Mouse (Mus musculus) small intestine, adult 2 months (tissue): ENCODE data around the gene Mettl27. TPM values are rescaled to one million over a fixed set of nuclear protein-coding genes. Genes with fewer than 3 reads are reported as not detected.

ENCODE experiments used
- H3K27ac ChIP-seq: fragments of 200-500 bp; 2 replicates; pipeline ENCODE4 v1.5.1; 2012; ENCODE audit warnings: low read depth, low read length, control low read depth, inconsistent platforms; ENCODE audit not compliant: insufficient read depth
- H3K27me3 ChIP-seq: fragments of 200-500 bp; 2 replicates; pipeline ENCODE4 v1.6.1; 2012; ENCODE audit warnings: mild to moderate bottlenecking, moderate library complexity, low read length, inconsistent platforms; ENCODE audit not compliant: control insufficient read depth, insufficient read depth
- H3K36me3 ChIP-seq: fragments of 200-500 bp; 2 replicates; pipeline ENCODE4 v1.6.1; 2012; ENCODE audit warnings: mild to moderate bottlenecking, low read length, control low read depth, inconsistent platforms; ENCODE audit not compliant: control insufficient read depth, insufficient read depth
- H3K4me1 ChIP-seq: fragments of 200-500 bp; 2 replicates; pipeline ENCODE4 v1.6.1; 2012; ENCODE audit warnings: low read length, inconsistent platforms, mixed read lengths; ENCODE audit not compliant: control insufficient read depth, insufficient read depth, insufficient read length
- H3K4me3 ChIP-seq: fragments of 200-500 bp; 2 replicates; pipeline ENCODE4 v1.5.1; 2012; ENCODE audit warnings: low read depth, mild to moderate bottlenecking, control low read depth, inconsistent platforms, low read length, moderate library complexity
- CTCF ChIP-seq: fragments of 200-500 bp; IDR thresholded peaks from 2 replicates; pipeline ENCODE4 v1.5.1; 2012; ENCODE audit warnings: low read depth, mild to moderate bottlenecking, control low read depth, inconsistent platforms, low read length, moderate library complexity, mixed read lengths; ENCODE audit not compliant: insufficient replicate concordance, insufficient read length; ENCODE audit errors: extremely low read depth
- POLR2A ChIP-seq: fragments of 200-500 bp; IDR thresholded peaks from 2 replicates; pipeline ENCODE4 v1.6.1; 2012; ENCODE audit warnings: low read depth, mild to moderate bottlenecking, control low read depth, inconsistent platforms, low read length, moderate library complexity
- WGBS: fragments of 180-500 bp; shearing (Covaris S2); methylation state at CpG from one replicate; pipeline ENCODE4 v1.1.7; 2018; 5-methylcytosine and 5-hydroxymethylcytosine counted together
- polyA plus RNA-seq: library from polyadenylated mRNA; depleted of rRNA; stranded (reverse); fragments of >200 nt; gene quantifications from 2 replicates; pipeline ENCODE4 v1.2.3, GENCODE M21; 2012; rRNA removed

Gene Mettl27
- polyA plus RNA-seq, 1 experiment = 21.4 TPM

GRCm38 (mm10) chr5:134985633-134986297 is 53.6 kb downstream of the Mettl27 start, which contains the start of gene Cldn3:
Cldn3 (plus strand) TSS chr5:134986214.
- peaks cover 4% of the 10 kb centered on the region; the same call in 1 of the 2 replicates for H3K27me3 ChIP-seq
- H3K4me3 ChIP-seq = peak within 1 kb of the TSS; percentile 70
- TF ChIP-seq CTCF = no peak
- TF ChIP-seq POLR2A = peak; percentile 98
- 3% methylated on average over 25 of the region's 25 CpGs for WGBS
- H3K27ac ChIP-seq = peak within 1 kb of the TSS; percentile 95
- H3K36me3 ChIP-seq = peaks cover 6% of the 10 kb centered on the region; the same call in 1 of the 2 replicates
- H3K4me1 ChIP-seq = peaks cover 31% of the 10 kb centered on the region

DNA sequence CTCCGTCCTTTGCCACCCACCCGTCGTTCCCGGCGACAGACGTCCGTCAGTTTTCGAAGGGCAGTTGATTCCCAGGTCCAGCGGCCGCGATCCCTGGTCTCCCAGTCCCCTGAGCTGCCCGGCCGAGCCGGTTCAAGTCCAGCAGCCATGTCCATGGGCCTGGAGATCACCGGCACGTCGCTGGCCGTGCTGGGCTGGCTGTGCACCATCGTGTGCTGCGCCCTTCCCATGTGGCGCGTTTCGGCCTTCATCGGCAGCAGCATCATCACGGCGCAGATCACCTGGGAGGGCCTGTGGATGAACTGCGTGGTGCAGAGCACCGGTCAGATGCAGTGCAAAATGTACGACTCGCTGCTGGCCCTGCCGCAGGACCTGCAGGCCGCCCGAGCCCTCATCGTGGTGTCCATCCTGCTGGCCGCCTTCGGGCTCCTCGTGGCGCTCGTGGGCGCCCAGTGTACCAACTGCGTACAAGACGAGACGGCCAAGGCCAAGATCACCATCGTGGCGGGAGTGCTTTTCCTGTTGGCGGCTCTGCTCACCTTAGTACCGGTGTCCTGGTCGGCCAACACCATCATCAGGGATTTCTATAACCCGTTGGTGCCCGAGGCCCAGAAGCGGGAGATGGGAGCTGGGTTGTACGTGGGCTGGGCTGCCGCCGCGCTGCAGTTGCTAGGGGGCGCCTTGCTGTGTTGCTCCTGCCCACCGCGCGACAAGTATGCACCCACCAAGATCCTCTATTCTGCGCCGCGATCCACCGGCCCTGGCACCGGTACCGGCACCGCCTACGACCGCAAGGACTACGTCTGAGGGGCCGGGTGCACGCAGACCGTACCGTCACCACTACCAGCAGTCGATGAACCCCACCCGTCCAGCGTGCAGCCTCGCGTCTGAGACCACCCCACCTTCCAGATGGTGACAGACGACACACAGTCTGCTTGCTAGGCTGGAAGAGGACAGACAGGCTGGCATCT is 54.4 kb downstream of the Mettl27 start:
- Histone ChIP-seq H3K27me3 (peaks cover 4% of the 10 kb centered on the region; the same call in 1 of the 2 replicates), H3K27ac (peak overlapping the region; percentile 95), H3K4me1 (peaks cover 30% of the 10 kb centered on the region), H3K4me3 (peak overlapping the region; percentile 70), H3K36me3 (peaks cover 6% of the 10 kb centered on the region; the same call in 1 of the 2 replicates)
- 3% methylated on average over 79 of the region's 79 CpGs for WGBS
- no peak for TF ChIP-seq POLR2A
- peak; percentile 12; the same call in 1 of the 2 replicates for TF ChIP-seq CTCF

GRCm38 (mm10) chr5:134989166-134989565 is 57.0 kb downstream of the Mettl27 start:
- peak overlapping the region; percentile 59 for H3K4me3 ChIP-seq
- H3K27ac ChIP-seq = peak overlapping the region; percentile 95
- peaks cover 6% of the 10 kb centered on the region; the same call in 1 of the 2 replicates for H3K36me3 ChIP-seq
- WGBS = 13% methylated on average over 11 of the region's 11 CpGs
- peaks cover 20% of the 10 kb centered on the region for H3K4me1 ChIP-seq
- TF ChIP-seq CTCF = no peak
- TF ChIP-seq POLR2A = no peak
- H3K27me3 ChIP-seq = peaks cover 4% of the 10 kb centered on the region; the same call in 1 of the 2 replicates

- peaks cover 6% of the 10 kb centered on the region; the same call in 1 of the 2 replicates for H3K36me3 ChIP-seq
- TF ChIP-seq CTCF (no peak), POLR2A (no peak)
- peaks cover 4% of the 10 kb centered on the region; the same call in 1 of the 2 replicates for H3K27me3 ChIP-seq
- 11% methylated on average over 6 of the region's 6 CpGs for WGBS
- peaks cover 15% of the 10 kb centered on the region for H3K4me1 ChIP-seq
- H3K4me3 ChIP-seq = peak overlapping the region; percentile 59
- peak overlapping the region; percentile 95 for H3K27ac ChIP-seq
These were observed 57.6 kb downstream of the Mettl27 start for GRCm38 (mm10) chr5:134989741-134990140.

Other genes starting within 250 kb of the Mettl27 start
- gene Limk1, start 243.8 kb upstream of the Mettl27 start, polyA plus RNA-seq = 6.4 and 6.8 TPM in 2 replicates
- gene Eln, start 185.0 kb upstream of the Mettl27 start, polyA plus RNA-seq = 14.0 and 15.2 TPM in 2 replicates
- gene Tmem270, start 25.6 kb upstream of the Mettl27 start, polyA plus RNA-seq = not detected in 2 replicates
- gene Cldn13, start 16.8 kb upstream of the Mettl27 start, polyA plus RNA-seq = not detected in 2 replicates
- 112 and 571 TPM in 2 replicates for gene Cldn4, start 14.6 kb downstream of the Mettl27 start, polyA plus RNA-seq
- 1,043 and 2,448 TPM in 2 replicates for gene Cldn3, start 53.8 kb downstream of the Mettl27 start, polyA plus RNA-seq
- 48.1 and 90.7 TPM in 2 replicates for gene Abhd11, start 76.8 kb downstream of the Mettl27 start, polyA plus RNA-seq
- 4.6 and 5.1 TPM in 2 replicates for gene Stx1a, start 91.1 kb downstream of the Mettl27 start, polyA plus RNA-seq
- 30.1 and 46.4 TPM in 2 replicates for gene Dnajc30, start 131.8 kb downstream of the Mettl27 start, polyA plus RNA-seq
- 31.2 and 43.7 TPM in 2 replicates for gene Bud23, start 132.6 kb downstream of the Mettl27 start, polyA plus RNA-seq
- 3.0 and 7.0 TPM in 2 replicates for gene Vps37d, start 145.9 kb downstream of the Mettl27 start, polyA plus RNA-seq
- 190 and 304 TPM in 2 replicates for gene Mlxipl, start 157.5 kb downstream of the Mettl27 start, polyA plus RNA-seq
- 4.8 and 5.3 TPM in 2 replicates for gene Tbl2, start 217.3 kb downstream of the Mettl27 start, polyA plus RNA-seq
- 12.1 and 28.4 TPM in 2 replicates for gene Bcl7b, start 235.9 kb downstream of the Mettl27 start, polyA plus RNA-seq